Mouse (Mus musculus) T-helper 1 cell (primary cell): ENCODE measurements at regions not wholly inside any gene's neighbourhood (a gene's known extent, or its start where the extent isn't known, plus 50 kb on each side); places are given as distances from the start of the nearest gene placed in this dataset.

ENCODE experiments used
- in situ Hi-C: fragments of 300-600 bp; cut with MboI, MseI; formaldehyde crosslinking; loops from one replicate; pipeline ENCODE4 v1.15.1; 2025; ENCODE audit warnings: high pct_unique_total_duplicates

DNA sequence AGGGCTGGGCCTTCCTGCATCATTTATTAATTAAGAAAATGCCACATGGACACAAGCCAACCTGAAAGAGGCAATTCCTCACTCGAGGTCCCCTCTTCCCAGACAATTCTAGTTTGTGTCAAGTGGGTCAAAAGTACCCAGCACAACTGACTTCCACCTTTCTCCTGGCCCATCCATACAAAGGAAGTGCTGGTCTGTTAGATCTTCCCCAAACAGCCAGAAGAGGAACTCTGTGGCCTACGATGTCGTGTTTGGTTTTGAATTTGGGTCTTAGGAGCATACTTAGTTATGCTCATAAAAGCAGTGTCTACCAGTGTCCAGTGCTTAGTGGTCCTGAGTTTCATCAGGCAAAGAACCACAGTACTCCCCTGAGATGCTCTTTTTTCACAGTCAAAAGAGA, 62.4 kb upstream of the Sash1 start:
- in situ Hi-C loops, result no loop called here

DNA sequence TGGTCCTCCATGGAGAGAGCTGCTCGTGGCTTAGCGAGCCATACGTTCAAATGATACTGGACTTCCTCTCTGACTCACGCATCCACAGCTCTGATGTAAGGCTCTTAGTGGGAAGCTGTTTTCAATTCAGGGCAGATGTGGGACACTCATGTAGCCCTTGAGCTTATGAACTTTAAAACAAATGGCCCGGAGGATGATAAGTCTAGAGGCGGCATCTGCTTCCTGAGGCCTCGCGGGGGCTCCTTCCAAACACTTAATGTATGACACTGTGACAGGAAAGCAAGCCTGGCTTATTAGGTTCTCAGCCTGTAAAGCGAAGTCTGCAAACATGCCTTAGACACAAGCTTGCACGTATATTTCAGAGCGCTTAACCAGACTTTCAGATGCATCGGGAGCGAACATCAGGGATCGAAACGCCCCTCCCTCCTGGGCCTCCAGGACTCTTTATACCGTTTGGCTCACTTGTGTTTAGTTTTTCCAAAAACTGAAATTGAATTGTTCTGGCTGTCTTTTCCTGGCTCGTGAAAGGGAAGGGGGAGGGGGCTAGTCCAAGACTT, 59.4 kb upstream of the Sash1 start:
- in situ Hi-C loops, result no loop called here

DNA sequence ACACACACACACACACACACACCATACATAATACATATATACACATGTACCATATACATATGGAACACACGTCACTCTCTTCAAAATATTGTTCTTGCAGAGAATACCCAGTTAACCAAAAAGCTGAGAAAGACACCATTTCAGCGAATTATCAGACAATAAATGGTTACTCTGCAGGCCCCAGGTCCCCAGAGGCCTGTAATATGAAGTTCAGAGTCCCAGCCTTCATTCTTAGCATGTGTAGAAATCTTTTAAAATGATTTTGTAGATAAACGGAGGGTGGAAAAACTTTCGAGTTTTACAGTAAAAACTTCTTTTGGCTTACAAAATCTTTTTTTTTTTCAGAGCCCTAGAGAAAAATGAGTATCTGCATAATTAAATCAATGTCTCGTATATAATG, 58.7 kb upstream of the Sash1 start:
- in situ Hi-C loops, result no loop called here

DNA sequence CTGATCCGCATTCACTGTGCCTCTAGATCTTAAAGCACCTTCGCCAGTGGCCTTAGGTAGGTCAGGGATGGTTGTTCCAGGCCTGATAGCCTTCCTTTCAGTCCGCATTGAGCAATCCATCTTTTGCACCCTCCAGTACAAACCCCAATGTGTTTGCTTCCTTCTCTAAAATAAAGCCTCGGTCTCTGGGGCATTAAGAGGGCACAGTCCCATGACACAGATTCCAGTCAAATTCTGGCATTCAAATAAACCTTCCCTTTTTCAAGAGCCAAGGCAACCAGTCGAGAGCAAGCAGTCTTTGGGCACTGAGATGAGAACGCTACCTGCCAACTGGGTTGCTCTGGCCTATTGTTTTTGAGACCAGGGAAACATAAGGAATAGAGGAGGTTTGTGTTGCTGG, 57.8 kb upstream of the Sash1 start:
- in situ Hi-C loops, result no loop called here

DNA sequence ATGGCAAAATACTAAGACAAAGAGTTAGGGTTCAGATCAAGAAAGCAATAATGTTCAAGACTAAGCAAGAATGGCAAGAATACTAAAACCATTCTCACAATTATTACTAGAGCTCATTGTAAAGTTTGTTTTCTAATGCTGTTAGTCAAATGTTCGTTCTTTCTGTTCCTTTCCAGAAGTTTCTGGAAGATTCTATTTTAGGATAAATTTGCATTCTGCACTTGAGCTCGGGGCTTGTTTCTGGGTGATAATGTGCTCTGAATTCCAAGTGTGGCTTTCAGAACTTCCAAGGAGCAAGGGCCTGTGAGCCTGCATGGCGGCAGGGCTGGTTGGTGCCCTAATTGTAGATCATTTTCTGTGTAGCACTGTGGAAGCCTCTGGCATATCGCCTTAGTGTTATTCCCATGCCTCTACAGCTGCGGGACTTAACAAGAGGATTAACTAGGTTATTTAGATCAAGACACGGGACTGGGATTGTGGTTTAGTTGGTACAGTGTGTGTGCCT, 57.1 kb upstream of the Sash1 start:
- in situ Hi-C loops, result no loop called here

DNA sequence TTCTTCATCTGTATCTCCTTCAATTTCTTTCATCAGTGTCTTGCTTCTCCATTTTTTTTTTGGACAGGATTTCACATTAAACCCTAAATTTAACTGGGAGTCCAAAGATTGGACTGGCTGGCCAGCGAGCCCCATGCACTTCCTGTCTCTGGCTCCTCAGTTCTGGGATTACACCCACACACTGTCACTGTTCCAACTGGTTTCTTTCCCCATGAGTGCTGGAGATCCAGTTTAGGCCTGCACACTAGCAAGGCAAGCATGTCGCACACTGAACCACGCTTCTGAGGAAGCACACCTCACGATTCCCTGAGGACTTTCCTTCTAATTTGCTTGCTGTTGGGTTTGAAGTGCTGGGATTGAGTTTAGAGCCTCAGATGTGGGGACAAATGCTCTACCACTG, 50.5 kb upstream of the Sash1 start:
- in situ Hi-C loops, result no loop called here
